In the genomic region with DNA sequence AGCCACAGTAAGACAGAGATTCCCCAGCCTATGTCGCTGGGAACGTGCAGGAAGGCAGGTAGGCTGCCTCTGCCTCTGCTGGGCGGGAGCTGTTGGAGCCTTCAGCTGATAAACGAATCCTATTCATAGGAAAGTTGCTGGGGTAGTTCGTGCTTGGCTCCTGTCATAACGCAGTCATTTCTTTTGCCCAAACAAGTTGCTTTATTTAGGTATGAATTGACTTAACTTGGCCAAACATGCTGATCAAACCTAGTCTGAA, we compare ENCODE assay signal across 15 mouse cellular contexts. TPM values are rescaled to one million over a fixed set of nuclear protein-coding genes. Genes with fewer than 3 reads are reported as not detected.
DNase-seq lines count a peak whose midpoint lies in the region; ATAC-seq and TF ChIP-seq lines count a peak whose summit lies in the region.
"Had no signal": no experiment of that assay in that cellular context is flagged by ENCODE, and none has a peak within 500 bp of the region (broad histone marks: within the 10 kb centered on the region; RNA-seq: fewer than 3 reads in every experiment).

No protein-coding gene starts in this region.

- no peaks in the 10 kb centered on the region for H3K36me3 ChIP-seq in forebrain, embryonic 10.5 days (replicated peaks)
- no peaks in the 10 kb centered on the region for H3K36me3 ChIP-seq in forebrain, embryonic 12.5 days (replicated peaks)
- no peaks in the 10 kb centered on the region for H3K36me3 ChIP-seq in hindbrain, postnatal 0 days (ENCODE audit: insufficient read depth, low read length)
- no peaks in the 10 kb centered on the region for H3K36me3 ChIP-seq in hindbrain, embryonic 13.5 days
- no peaks in the 10 kb centered on the region for H3K36me3 ChIP-seq in lung, postnatal 0 days (ENCODE audit: insufficient read depth, low read length)
- no peaks in the 10 kb centered on the region for H3K36me3 ChIP-seq in limb, embryonic 13.5 days
- H3K36me3 ChIP-seq: liver, embryonic 15.5 days had no signal

- no peaks in the 10 kb centered on the region for H3K9me3 ChIP-seq in forebrain, embryonic 10.5 days
- no peaks in the 10 kb centered on the region for H3K9me3 ChIP-seq in forebrain, embryonic 12.5 days
- no peaks in the 10 kb centered on the region for H3K9me3 ChIP-seq in hindbrain, postnatal 0 days (ENCODE audit: low read length)
- no peaks in the 10 kb centered on the region for H3K9me3 ChIP-seq in hindbrain, embryonic 13.5 days
- H3K9me3 ChIP-seq in lung, postnatal 0 days (ENCODE audit: low read length): no peaks in the 10 kb centered on the region
- 0 out of 2 replicates have a peak, but pooled peaks cover 3% of the 10 kb centered on the region for H3K9me3 ChIP-seq in limb, embryonic 13.5 days
- H3K9me3 ChIP-seq: liver, embryonic 15.5 days had no signal

- no peak overlapping the region for H3K27ac ChIP-seq in forebrain, embryonic 10.5 days
- no peak overlapping the region for H3K27ac ChIP-seq in forebrain, embryonic 12.5 days
- H3K27ac ChIP-seq in hindbrain, postnatal 0 days: no peak overlapping the region
- H3K27ac ChIP-seq in hindbrain, embryonic 13.5 days: no peak overlapping the region
- H3K27ac ChIP-seq in lung, postnatal 0 days (ENCODE audit: low read length): no peak overlapping the region
- H3K27ac ChIP-seq in limb, embryonic 13.5 days: no peak overlapping the region
- H3K27ac ChIP-seq: liver, embryonic 15.5 days had no signal

- TF ChIP-seq POLR2A in lung, adult 2 months (IDR thresholded peaks at IDR 0.05; ENCODE audit: borderline replicate concordance, extremely low read depth, low read depth, low read length): no peak

- ATAC-seq in forebrain, embryonic 12.5 days (ENCODE audit: low FRiP score): no peak
- ATAC-seq in hindbrain, postnatal 0 days: no peak
- no peak for ATAC-seq in hindbrain, embryonic 13.5 days (ENCODE audit: low FRiP score)
- ATAC-seq in lung, postnatal 0 days: no peak
- no peak for ATAC-seq in limb, embryonic 13.5 days (ENCODE audit: low FRiP score, low read depth)
- no peak; the same call in 1 of the 2 replicates for ATAC-seq in megakaryocyte progenitor cell, adult 5-6 weeks (replicated peaks; ENCODE audit: poor library complexity)
- ATAC-seq: forebrain, embryonic 14.5 days; hindbrain, embryonic 16.5 days had no signal

- no peak for TF ChIP-seq CTCF in hindbrain, postnatal 0 days (IDR thresholded peaks at IDR 0.05; ENCODE audit: low read depth)
- TF ChIP-seq CTCF in lung, postnatal 0 days (IDR thresholded peaks at IDR 0.05): no peak
- TF ChIP-seq CTCF in lung, adult 2 months (IDR thresholded peaks at IDR 0.05; ENCODE audit: insufficient read depth, low read length): no peak

- DNase-seq in forebrain, embryonic 10.5 days (ENCODE audit: extremely low spot score, low spot score): no peak
- no peak for DNase-seq in hindbrain, postnatal 0 days (ENCODE audit: low spot score)
- no peak for DNase-seq in lung, postnatal 0 days (ENCODE audit: low spot score)
- DNase-seq in lung, adult 2 months: no peak
- DNase-seq: adrenal gland, postnatal 14 days; cerebellum, postnatal 10 days; gastrocnemius, postnatal 14 days had no signal

- no peak for TF ChIP-seq EP300 in lung, postnatal 0 days (IDR thresholded peaks at IDR 0.05)

- WGBS in forebrain, embryonic 10.5 days: 25% methylated on average over 6 of the region's 6 CpGs
- WGBS in forebrain, embryonic 12.5 days: 28% methylated on average over 6 of the region's 6 CpGs
- WGBS in hindbrain, postnatal 0 days: 28% methylated on average over 6 of the region's 6 CpGs
- WGBS in hindbrain, embryonic 13.5 days: 33% methylated on average over 6 of the region's 6 CpGs
- WGBS in lung, postnatal 0 days: 16% methylated on average over 6 of the region's 6 CpGs
- WGBS in lung, adult 2 months: 24% methylated on average over 6 of the region's 6 CpGs
- 27% methylated on average over 6 of the region's 6 CpGs for WGBS in limb, embryonic 13.5 days

- H3K4me1 ChIP-seq in forebrain, embryonic 10.5 days: peaks cover 9% of the 10 kb centered on the region
- no peaks in the 10 kb centered on the region for H3K4me1 ChIP-seq in forebrain, embryonic 12.5 days
- H3K4me1 ChIP-seq in hindbrain, postnatal 0 days (ENCODE audit: insufficient read depth, low read length): no peaks in the 10 kb centered on the region
- H3K4me1 ChIP-seq in hindbrain, embryonic 13.5 days (replicated peaks): 0 out of 2 replicates have a peak, but pooled peaks cover 6% of the 10 kb centered on the region
- H3K4me1 ChIP-seq in lung, postnatal 0 days (ENCODE audit: insufficient read depth, low read depth, low read length): no peaks in the 10 kb centered on the region
- no peaks in the 10 kb centered on the region for H3K4me1 ChIP-seq in lung, adult 2 months (ENCODE audit: control insufficient read depth, insufficient read depth, low read length)
- peaks cover 5% of the 10 kb centered on the region; the same call in 1 of the 2 replicates for H3K4me1 ChIP-seq in limb, embryonic 13.5 days
- H3K4me1 ChIP-seq: liver, embryonic 15.5 days had no signal

- H3K27me3 ChIP-seq in forebrain, embryonic 10.5 days (ENCODE audit: poor library complexity, severe bottlenecking): peaks cover 18% of the 10 kb centered on the region
- H3K27me3 ChIP-seq in forebrain, embryonic 12.5 days: peaks cover 9% of the 10 kb centered on the region; the same call in 1 of the 2 replicates
- no peaks in the 10 kb centered on the region for H3K27me3 ChIP-seq in hindbrain, postnatal 0 days (ENCODE audit: insufficient read depth, low read length)
- H3K27me3 ChIP-seq in hindbrain, embryonic 13.5 days: 0 out of 2 replicates have a peak, but pooled peaks cover 15% of the 10 kb centered on the region
- H3K27me3 ChIP-seq in lung, postnatal 0 days (replicated peaks; ENCODE audit: insufficient read depth, low read length): no peaks in the 10 kb centered on the region
- H3K27me3 ChIP-seq in limb, embryonic 13.5 days: peaks cover 23% of the 10 kb centered on the region

- no peak overlapping the region for H3K4me2 ChIP-seq in forebrain, embryonic 12.5 days
- H3K4me2 ChIP-seq in hindbrain, postnatal 0 days (ENCODE audit: low read depth, low read length): peak overlapping the region; percentile 35; the same call in 1 of the 2 replicates
- H3K4me2 ChIP-seq in hindbrain, embryonic 13.5 days: no peak overlapping the region
- peak overlapping the region; percentile 54; the same call in 1 of the 2 replicates for H3K4me2 ChIP-seq in lung, postnatal 0 days (replicated peaks; ENCODE audit: low read depth, low read length)
- peak overlapping the region; percentile 50 for H3K4me2 ChIP-seq in limb, embryonic 13.5 days (replicated peaks)
- H3K4me2 ChIP-seq: midbrain, embryonic 11.5 days had no signal

- no peak overlapping the region for H3K9ac ChIP-seq in forebrain, embryonic 12.5 days
- H3K9ac ChIP-seq in hindbrain, postnatal 0 days (replicated peaks; ENCODE audit: low read length): no peak overlapping the region
- H3K9ac ChIP-seq in hindbrain, embryonic 13.5 days: no peak overlapping the region
- no peak overlapping the region for H3K9ac ChIP-seq in lung, postnatal 0 days (replicated peaks; ENCODE audit: low read depth)
- H3K9ac ChIP-seq in limb, embryonic 13.5 days: no peak overlapping the region
- H3K9ac ChIP-seq: liver, embryonic 15.5 days had no signal

- 0 out of 2 replicates have a peak overlapping the region, but pooled peaks have one; percentile 13 for H3K4me3 ChIP-seq in forebrain, embryonic 10.5 days
- no peak overlapping the region for H3K4me3 ChIP-seq in forebrain, embryonic 12.5 days (replicated peaks)
- H3K4me3 ChIP-seq in hindbrain, postnatal 0 days (ENCODE audit: low read length): no peak overlapping the region
- no peak overlapping the region for H3K4me3 ChIP-seq in hindbrain, embryonic 13.5 days
- no peak overlapping the region for H3K4me3 ChIP-seq in lung, postnatal 0 days (ENCODE audit: low read depth, low read length)
- H3K4me3 ChIP-seq in lung, adult 2 months (replicated peaks; ENCODE audit: extremely low read depth, low read depth, low read length): no peak overlapping the region
- H3K4me3 ChIP-seq in limb, embryonic 13.5 days: no peak overlapping the region
- H3K4me3 ChIP-seq: liver, embryonic 15.5 days had no signal

RNA-seq across cellular contexts. Expression of a gene that starts 21.2 kb away (rescaled TPM):
- 125 and 133 TPM in 2 replicates for polyA plus RNA-seq in forebrain, embryonic 10.5 days (2016; fragmentation: Nextera tagmentation; extraction: Ambion mirVana)
- polyA plus RNA-seq in forebrain, embryonic 12.5 days (2016; fragmentation: Nextera tagmentation; extraction: Ambion mirVana): 122 and 134 TPM in 2 replicates
- 81.1 and 89.5 TPM in 2 replicates for total RNA-seq in hindbrain, postnatal 0 days (2014; rRNA removed)
- 176 and 177 TPM in 2 replicates for polyA plus RNA-seq in hindbrain, postnatal 0 days (2015; fragmentation: Nextera tagmentation; extraction: Ambion mirVana)
- 176 and 184 TPM in 2 replicates for polyA plus RNA-seq in hindbrain, embryonic 13.5 days (2015; fragmentation: Nextera tagmentation; extraction: Ambion mirVana)
- polyA plus RNA-seq in lung, postnatal 0 days (2015; fragmentation: Nextera tagmentation; extraction: Ambion mirVana): 60.6 and 63.3 TPM in 2 replicates
- polyA plus RNA-seq in lung, adult 2 months (2012; rRNA removed): 29.1 and 40.2 TPM in 2 replicates
- polyA plus RNA-seq in limb, embryonic 13.5 days (2015; fragmentation: Nextera tagmentation; extraction: Ambion mirVana): 138 and 139 TPM in 2 replicates
- 52.7 and 57.6 TPM in 2 replicates for total RNA-seq in megakaryocyte progenitor cell, adult 5-6 weeks (2015)
- total RNA-seq in megakaryocyte progenitor cell, adult 5-6 weeks (2017): 71.7 and 88.4 TPM in 2 replicates

RNA-seq across cellular contexts. Expression of a gene that starts 42.5 kb away (rescaled TPM):
- 12.8 and 13.3 TPM in 2 replicates for polyA plus RNA-seq in forebrain, embryonic 10.5 days (2016; fragmentation: Nextera tagmentation; extraction: Ambion mirVana)
- 19.5 and 20.0 TPM in 2 replicates for polyA plus RNA-seq in forebrain, embryonic 12.5 days (2016; fragmentation: Nextera tagmentation; extraction: Ambion mirVana)
- 41.6 and 45.1 TPM in 2 replicates for total RNA-seq in hindbrain, postnatal 0 days (2014; rRNA removed)
- 13.5 and 14.1 TPM in 2 replicates for polyA plus RNA-seq in hindbrain, postnatal 0 days (2015; fragmentation: Nextera tagmentation; extraction: Ambion mirVana)
- 16.9 and 17.2 TPM in 2 replicates for polyA plus RNA-seq in hindbrain, embryonic 13.5 days (2015; fragmentation: Nextera tagmentation; extraction: Ambion mirVana)
- polyA plus RNA-seq in lung, postnatal 0 days (2015; fragmentation: Nextera tagmentation; extraction: Ambion mirVana): 7.7 and 8.8 TPM in 2 replicates
- 33.7 and 40.2 TPM in 2 replicates for polyA plus RNA-seq in lung, adult 2 months (2012; rRNA removed)
- polyA plus RNA-seq in limb, embryonic 13.5 days (2015; fragmentation: Nextera tagmentation; extraction: Ambion mirVana): 11.9 and 13.5 TPM in 2 replicates
- total RNA-seq in megakaryocyte progenitor cell, adult 5-6 weeks (2015): 30.2 and 32.0 TPM in 2 replicates
- 21.9 and 25.0 TPM in 2 replicates for total RNA-seq in megakaryocyte progenitor cell, adult 5-6 weeks (2017)

Comparison
In these comparisons a context has a peak if more than half of its experiments do, and no peak if none do; other contexts are left out.
1. H3K4me2 ChIP-seq: peak in hindbrain, postnatal 0 days (single experiment), lung, postnatal 0 days (single experiment) and limb, embryonic 13.5 days (single experiment); none in forebrain, embryonic 12.5 days (single experiment) and hindbrain, embryonic 13.5 days (single experiment).